Mouse (Mus musculus) liver, embryonic 16.5 days (tissue): ENCODE measurements around the gene Olfr800. TPM values are rescaled to one million over a fixed set of nuclear protein-coding genes. Genes with fewer than 3 reads are reported as not detected.

Experiments
- ATAC-seq: fragments of 200-750 bp; cut with Nextera tagmentation; 2 replicates; pipeline ENCODE4 v1.8.0; 2017; ENCODE audit warnings: low read depth, mild to moderate bottlenecking, moderate number of reproducible peaks, moderate library complexity
- H3K27ac ChIP-seq: fragments of 300-500 bp; sonication (generic); 2 replicates; pipeline ENCODE4 v1.5.1; 2014; ENCODE audit warnings: mild to moderate bottlenecking, low read length
- H3K27me3 ChIP-seq: fragments of 300-500 bp; sonication (generic); 2 replicates; pipeline ENCODE4 v1.6.1; 2014; ENCODE audit warnings: low read depth, low read length, mixed read lengths; ENCODE audit not compliant: control insufficient read depth, insufficient read depth
- H3K36me3 ChIP-seq: fragments of 300-500 bp; sonication (generic); 2 replicates; pipeline ENCODE4 v1.6.1; 2014; ENCODE audit warnings: mild to moderate bottlenecking; ENCODE audit not compliant: control insufficient read depth, insufficient read depth
- H3K4me1 ChIP-seq: fragments of 300-500 bp; sonication (generic); 2 replicates; pipeline ENCODE4 v1.6.1; 2014; ENCODE audit warnings: low read depth, low read length, mixed read lengths; ENCODE audit not compliant: control insufficient read depth
- H3K4me2 ChIP-seq: fragments of 300-500 bp; sonication (generic); 2 replicates; pipeline ENCODE4 v1.6.1; 2014; ENCODE audit warnings: low read depth, low read length, mixed read lengths
- H3K4me3 ChIP-seq: fragments of 300-500 bp; sonication (generic); 2 replicates; pipeline ENCODE4 v1.5.1; 2014; ENCODE audit warnings: low read depth, mild to moderate bottlenecking, low read length
- H3K9ac ChIP-seq: fragments of 300-500 bp; sonication (generic); 2 replicates; pipeline ENCODE4 v1.6.1; 2014; ENCODE audit warnings: low read depth, low read length
- H3K9me3 ChIP-seq: fragments of 300-500 bp; sonication (generic); replicated peaks from 2 replicates; pipeline ENCODE4 v1.6.1; 2016; ENCODE audit warnings: low read length; ENCODE audit not compliant: control insufficient read depth
- WGBS: fragments of 180-500 bp; shearing (Covaris S2); extraction: QIAGEN DNeasy Blood & Tissue Kit; methylation state at CpG from one replicate; pipeline ENCODE4 v1.1.7; 2014; ENCODE audit not compliant: insufficient replicate concordance; 5-methylcytosine and 5-hydroxymethylcytosine counted together
- polyA plus RNA-seq: library from polyadenylated mRNA; unstranded; fragments of >200 nt; fragmentation: Nextera tagmentation; extraction: Ambion mirVana; gene quantifications from 2 replicates; pipeline ENCODE4 v1.2.1, GENCODE M21; 2015

Gene Olfr800
- not detected in 2 replicates for polyA plus RNA-seq

DNA sequence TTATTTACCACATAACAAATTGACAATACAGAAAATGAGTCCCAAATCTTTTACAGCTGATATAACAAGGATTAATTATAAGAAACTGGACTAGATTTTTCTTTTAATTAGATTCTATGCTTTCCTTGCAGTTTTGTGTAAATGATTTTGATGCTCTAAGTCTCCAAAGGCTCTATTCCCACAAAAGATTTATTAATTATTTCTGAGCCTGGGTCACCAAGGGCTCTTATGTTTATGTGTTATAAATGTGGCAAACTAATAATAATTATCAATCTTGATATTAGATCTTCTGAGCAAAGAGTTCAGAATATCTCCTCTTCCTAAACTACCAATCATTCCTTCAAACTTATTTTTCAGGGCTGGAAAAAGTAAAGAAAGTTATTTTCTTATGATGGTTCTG is at the start of gene Olfr800:
Olfr800 (plus strand) TSS at position 301 of the 400 bp plus-strand sequence.
- no peaks in the 10 kb centered on the region for H3K27me3 ChIP-seq

DNA sequence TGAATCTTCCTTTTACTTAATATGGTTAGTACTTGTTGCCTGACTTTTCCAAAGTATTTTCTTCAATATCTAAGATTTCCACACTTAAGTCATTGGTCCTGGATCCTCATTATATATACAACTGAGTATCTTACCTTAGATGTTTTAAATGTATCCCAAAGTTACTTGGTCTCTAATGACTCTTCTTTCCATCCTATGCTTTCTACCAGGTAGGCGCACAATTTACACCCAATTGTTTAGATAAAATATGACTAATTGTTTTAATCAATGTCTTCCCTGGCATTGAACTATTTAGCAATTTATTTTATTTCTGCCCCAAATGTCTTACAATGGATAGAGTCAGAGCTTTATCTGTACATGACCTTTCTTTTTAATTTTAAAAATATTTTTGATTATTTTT is 45.0 kb upstream of the Olfr800 start, which contains the start of gene Olfr796:
Olfr796 (minus strand) TSS at position 101 of the 400 bp plus-strand sequence.
- H3K27me3 ChIP-seq, result no peaks in the 10 kb centered on the region
- no peak within 1 kb of the TSS for H3K9ac ChIP-seq
- no peak within 1 kb of the TSS for H3K4me2 ChIP-seq
- no peak within 1 kb of the TSS for H3K27ac ChIP-seq
- H3K9me3 ChIP-seq, result no peaks in the 10 kb centered on the region
- WGBS, result 77% methylated on average over 1 of the region's 1 CpGs
- no peaks in the 10 kb centered on the region for H3K4me1 ChIP-seq
- no peak for ATAC-seq
- no peak within 1 kb of the TSS for H3K4me3 ChIP-seq
- H3K36me3 ChIP-seq, result no peaks in the 10 kb centered on the region

More for the DNA sequence above, at the start of gene Olfr800:
- Histone ChIP-seq H3K4me1 (no peaks in the 10 kb centered on the region), H3K9ac (no peak within 1 kb of the TSS), H3K4me3 (no peak within 1 kb of the TSS), H3K36me3 (no peaks in the 10 kb centered on the region), H3K27ac (no peak within 1 kb of the TSS), H3K9me3 (no peaks in the 10 kb centered on the region), H3K4me2 (no peak within 1 kb of the TSS)
- ATAC-seq, result no peak

DNA sequence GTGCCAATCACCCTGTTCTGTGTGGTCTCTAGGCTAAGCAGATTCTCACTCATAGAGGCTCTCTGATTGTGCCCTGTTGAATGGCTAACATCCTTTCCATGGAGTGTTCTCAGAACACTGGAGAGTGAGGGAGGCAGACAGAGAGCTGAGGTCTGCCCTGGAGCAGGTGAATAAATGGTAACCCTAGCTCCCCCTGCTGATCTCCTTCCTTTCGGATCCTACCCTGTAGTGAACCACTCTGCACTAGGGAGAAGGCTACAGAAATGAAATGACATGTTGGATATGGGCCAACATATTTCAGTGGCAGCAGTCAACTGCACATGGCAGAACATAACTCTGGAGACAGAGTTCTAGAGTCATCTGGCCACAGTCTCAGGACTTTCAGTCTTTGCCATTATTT is 35.8 kb upstream of the Olfr800 start:
- no peak for ATAC-seq
- Histone ChIP-seq H3K36me3 (no peaks in the 10 kb centered on the region), H3K9ac (no peak overlapping the region), H3K27ac (no peak overlapping the region), H3K9me3 (no peaks in the 10 kb centered on the region), H3K4me2 (no peak overlapping the region), H3K4me1 (no peaks in the 10 kb centered on the region), H3K4me3 (no peak overlapping the region), H3K27me3 (no peaks in the 10 kb centered on the region)
- whole genome bisulfite sequencing, result 15% methylated on average over 1 of the region's 1 CpGs

DNA sequence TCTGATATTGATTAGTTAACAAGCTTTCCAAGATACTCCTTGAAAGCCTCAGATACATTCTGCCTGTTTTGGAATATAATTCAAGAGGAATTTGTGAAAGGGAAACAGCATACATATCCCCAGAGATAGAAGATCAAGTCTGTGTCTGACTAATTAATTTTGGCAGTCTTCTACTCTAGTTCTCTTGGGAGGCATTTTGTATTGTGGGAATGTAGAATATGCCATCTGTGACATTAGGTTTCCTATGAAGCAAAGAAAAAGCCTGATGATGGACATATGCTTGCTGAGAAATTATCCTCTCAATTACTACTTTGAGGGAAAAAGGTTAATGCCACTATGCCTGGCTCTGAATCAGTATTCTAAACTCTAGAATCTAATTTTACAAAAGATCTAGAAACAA is 34.2 kb upstream of the Olfr800 start:
- Histone ChIP-seq H3K4me3 (no peak overlapping the region), H3K9me3 (no peaks in the 10 kb centered on the region), H3K4me1 (no peaks in the 10 kb centered on the region), H3K27me3 (no peaks in the 10 kb centered on the region), H3K36me3 (no peaks in the 10 kb centered on the region), H3K9ac (no peak overlapping the region), H3K27ac (no peak overlapping the region), H3K4me2 (no peak overlapping the region)
- ATAC-seq, result no peak

DNA sequence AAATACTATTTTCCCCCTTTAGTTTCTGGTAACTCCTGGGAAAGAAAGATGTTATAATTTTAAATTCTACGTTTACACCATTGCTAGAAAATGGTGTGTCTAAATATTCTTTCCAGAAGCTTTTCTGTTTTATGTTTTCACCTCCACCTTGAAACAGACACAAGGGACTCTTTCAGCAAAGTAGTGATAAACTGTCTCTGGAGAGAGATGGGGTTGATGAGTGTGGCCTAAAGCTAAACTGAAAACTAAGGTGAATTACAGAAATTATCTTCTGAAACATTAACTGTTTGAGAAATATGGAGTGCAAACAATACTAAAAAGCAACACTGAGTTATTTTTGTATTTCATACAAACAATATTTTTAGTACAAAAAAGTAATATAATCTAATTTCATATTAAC is 29.7 kb upstream of the Olfr800 start, which contains the start of gene Olfr798:
Olfr798 (minus strand) TSS at position 101 of the 400 bp plus-strand sequence.
- WGBS, result 56% methylated on average over 1 of the region's 1 CpGs
- no peaks in the 10 kb centered on the region for H3K27me3 ChIP-seq
- H3K36me3 ChIP-seq, result no peaks in the 10 kb centered on the region
- no peaks in the 10 kb centered on the region for H3K9me3 ChIP-seq
- H3K4me1 ChIP-seq, result no peaks in the 10 kb centered on the region
- no peak for ATAC-seq
- H3K4me3 ChIP-seq, result no peak within 1 kb of the TSS
- H3K27ac ChIP-seq, result no peak within 1 kb of the TSS
- no peak within 1 kb of the TSS for H3K4me2 ChIP-seq
- no peak within 1 kb of the TSS for H3K9ac ChIP-seq

DNA sequence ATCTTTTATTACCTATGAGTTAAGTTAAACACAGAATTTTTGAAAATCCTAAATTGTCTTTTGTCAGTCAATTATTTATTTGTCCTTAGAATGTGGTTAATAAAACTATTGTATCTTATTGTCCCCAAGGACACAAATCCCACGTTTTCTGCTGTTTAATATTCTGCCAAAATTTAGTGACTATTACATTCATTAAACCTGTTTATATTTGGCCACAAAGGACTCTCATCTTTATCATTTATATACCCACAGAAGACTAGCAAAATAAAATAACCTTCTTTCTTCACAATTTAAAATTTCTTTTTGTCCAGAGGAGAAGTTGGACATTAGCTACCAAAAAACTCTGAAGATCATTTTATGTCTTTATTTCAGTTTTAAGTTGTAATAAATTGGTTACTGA is 20.3 kb upstream of the Olfr800 start, which contains the start of gene Olfr799:
Olfr799 (plus strand) TSS at position 301 of the 400 bp plus-strand sequence.
- Histone ChIP-seq H3K4me1 (no peaks in the 10 kb centered on the region), H3K36me3 (no peaks in the 10 kb centered on the region), H3K9me3 (no peaks in the 10 kb centered on the region), H3K4me2 (no peak within 1 kb of the TSS), H3K27ac (no peak within 1 kb of the TSS), H3K27me3 (no peaks in the 10 kb centered on the region), H3K4me3 (no peak within 1 kb of the TSS), H3K9ac (no peak within 1 kb of the TSS)
- ATAC-seq, result no peak
- 18% methylated on average over 1 of the region's 1 CpGs for WGBS

DNA sequence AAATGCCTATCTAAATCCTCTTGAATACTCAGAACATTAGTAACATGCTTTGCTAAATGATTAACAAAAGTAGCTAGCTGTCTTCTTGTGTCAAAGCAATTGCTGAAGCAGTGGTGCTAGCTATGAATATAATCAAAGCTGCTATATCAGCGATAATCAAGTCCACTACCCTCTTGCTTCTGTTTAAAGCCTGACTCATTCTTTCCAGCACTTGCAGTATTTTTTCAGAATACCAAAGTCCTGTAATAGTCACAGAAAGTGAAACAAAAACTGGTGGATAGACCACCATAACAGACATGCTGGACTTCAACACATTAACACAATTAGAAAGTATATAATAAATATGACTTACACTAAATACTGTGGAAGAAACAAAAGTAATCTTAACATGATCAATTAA is 5.7 kb upstream of the Olfr800 start:
- H3K27me3 ChIP-seq, result no peaks in the 10 kb centered on the region
- no peaks in the 10 kb centered on the region for H3K36me3 ChIP-seq
- no peak overlapping the region for H3K9ac ChIP-seq
- 63% methylated on average over 1 of the region's 1 CpGs for WGBS
- ATAC-seq, result no peak
- H3K4me1 ChIP-seq, result no peaks in the 10 kb centered on the region
- no peaks in the 10 kb centered on the region for H3K9me3 ChIP-seq
- H3K4me3 ChIP-seq, result no peak overlapping the region
- H3K4me2 ChIP-seq, result no peak overlapping the region
- no peak overlapping the region for H3K27ac ChIP-seq

DNA sequence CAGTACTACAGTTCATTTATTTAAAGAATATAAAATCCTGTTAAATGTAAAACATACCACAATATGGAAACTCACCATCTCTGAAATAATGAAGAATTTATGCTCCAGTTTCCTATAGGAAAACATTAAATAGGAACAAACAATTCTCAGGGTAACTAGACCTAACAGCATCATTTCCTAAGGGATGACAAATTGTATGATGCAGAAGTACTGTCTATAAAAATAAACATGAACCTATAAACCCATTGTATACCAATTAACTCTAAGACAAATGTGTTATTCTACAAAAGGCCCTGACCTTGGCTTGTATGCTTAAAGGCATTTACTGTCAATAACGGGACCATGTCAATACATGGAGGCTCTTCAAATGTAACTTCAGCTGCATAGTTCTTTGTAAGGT is 16.3 kb downstream of the Olfr800 start, which contains the start of gene Olfr801:
Olfr801 (minus strand) TSS at position 101 of the 400 bp plus-strand sequence.
- H3K9ac ChIP-seq, result no peak within 1 kb of the TSS
- 66% methylated on average over 1 of the region's 1 CpGs for WGBS
- H3K9me3 ChIP-seq, result no peaks in the 10 kb centered on the region
- no peak for ATAC-seq
- no peak within 1 kb of the TSS for H3K27ac ChIP-seq
- no peak within 1 kb of the TSS for H3K4me3 ChIP-seq
- no peak within 1 kb of the TSS for H3K4me2 ChIP-seq
- H3K27me3 ChIP-seq, result no peaks in the 10 kb centered on the region
- no peaks in the 10 kb centered on the region for H3K36me3 ChIP-seq
- no peaks in the 10 kb centered on the region for H3K4me1 ChIP-seq

DNA sequence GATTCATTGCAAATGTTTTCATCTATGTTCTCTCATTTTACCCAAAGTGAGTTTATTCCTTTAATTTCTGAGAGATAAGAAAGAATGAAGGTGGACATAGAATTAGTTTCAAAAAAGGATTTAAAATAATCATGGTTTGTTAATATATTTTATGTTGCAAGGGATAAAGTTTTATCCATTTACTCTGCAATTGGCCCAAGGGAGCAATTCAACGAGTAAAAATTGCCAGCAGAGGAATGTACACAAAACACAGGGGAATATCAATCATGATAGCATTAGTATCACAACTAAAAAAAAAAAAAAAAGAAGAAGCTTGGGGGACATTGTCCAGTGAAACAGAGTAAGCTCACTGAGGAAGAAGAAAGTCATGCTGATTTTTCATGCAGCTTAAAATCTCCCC is 30.6 kb downstream of the Olfr800 start, which contains the start of gene Olfr802:
Olfr802 (minus strand) TSS at position 101 of the 400 bp plus-strand sequence.
- no peaks in the 10 kb centered on the region for H3K36me3 ChIP-seq
- H3K4me3 ChIP-seq, result no peak within 1 kb of the TSS
- no peaks in the 10 kb centered on the region for H3K27me3 ChIP-seq
- no peak for ATAC-seq
- H3K27ac ChIP-seq, result no peak within 1 kb of the TSS
- no peak within 1 kb of the TSS for H3K9ac ChIP-seq
- H3K4me1 ChIP-seq, result no peaks in the 10 kb centered on the region
- WGBS, result 36% methylated on average over 1 of the region's 1 CpGs
- H3K4me2 ChIP-seq, result no peak within 1 kb of the TSS
- no peaks in the 10 kb centered on the region for H3K9me3 ChIP-seq
